Mouse (Mus musculus): Measurements from ENCODE around the gene Pld5. TPM values are rescaled to one million over a fixed set of nuclear protein-coding genes. Genes with fewer than 3 reads are reported as not detected.

Gene Pld5
- polyA plus RNA-seq, 1 experiment = 4.3 TPM

DNA sequence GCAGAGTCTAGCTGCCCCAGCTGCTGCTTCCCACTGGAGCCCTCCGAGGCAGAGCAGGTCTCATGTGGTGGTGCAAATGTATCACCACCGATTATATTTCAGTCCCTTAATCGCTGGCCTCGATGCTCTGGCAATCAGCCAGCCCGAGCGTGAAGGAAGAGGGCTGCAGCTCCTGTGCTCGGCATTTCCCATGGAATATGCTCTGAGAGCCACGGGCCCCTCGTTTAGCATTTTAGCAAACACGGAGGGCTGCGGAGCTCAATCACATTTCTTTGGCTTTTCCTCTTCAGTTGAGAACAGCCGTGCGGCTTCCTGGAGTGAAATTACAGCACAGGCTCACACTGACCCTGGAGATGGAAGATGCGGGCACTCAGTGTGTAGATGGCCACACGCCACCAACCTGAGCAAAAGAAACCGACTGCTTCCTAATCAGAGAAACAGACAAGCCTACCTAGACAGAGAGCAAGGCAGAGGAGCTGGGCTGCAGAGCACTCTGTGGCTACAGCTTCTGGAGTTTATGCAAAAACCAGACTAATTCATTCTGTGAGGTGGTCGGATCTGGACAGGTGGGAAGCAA lies 61.4 kb downstream of the Pld5 start:
- TF ChIP-seq POLR2A (IDR thresholded peaks at IDR 0.05; ENCODE audit: borderline replicate concordance, extremely low read depth, insufficient read depth, insufficient read length, poor library complexity, severe bottlenecking) (no peak), CTCF (IDR thresholded peaks at IDR 0.05; ENCODE audit: borderline replicate concordance, extremely low read depth, insufficient read depth, insufficient read length) (no peak)
- DNase-seq (ENCODE audit: low read depth) = peak; percentile 78

- no peak for DNase-seq (ENCODE audit: low read depth)
- TF ChIP-seq POLR2A (IDR thresholded peaks at IDR 0.05; ENCODE audit: borderline replicate concordance, extremely low read depth, insufficient read depth, insufficient read length, poor library complexity, severe bottlenecking) = no peak
- TF ChIP-seq CTCF (IDR thresholded peaks at IDR 0.05; ENCODE audit: borderline replicate concordance, extremely low read depth, insufficient read depth, insufficient read length) = no peak
Measured at GRCm38 (mm10) chr1:176212922-176213644, 62.0 kb downstream of the Pld5 start.

GRCm38 (mm10) chr1:176210803-176211202 lies 64.3 kb downstream of the Pld5 start:
- TF ChIP-seq POLR2A (IDR thresholded peaks at IDR 0.05; ENCODE audit: borderline replicate concordance, extremely low read depth, insufficient read depth, insufficient read length, poor library complexity, severe bottlenecking) (no peak), CTCF (IDR thresholded peaks at IDR 0.05; ENCODE audit: borderline replicate concordance, extremely low read depth, insufficient read depth, insufficient read length) (no peak)
- no peak for DNase-seq (ENCODE audit: low read depth)

- TF ChIP-seq CTCF (IDR thresholded peaks at IDR 0.05; ENCODE audit: borderline replicate concordance, extremely low read depth, insufficient read depth, insufficient read length) (no peak), POLR2A (IDR thresholded peaks at IDR 0.05; ENCODE audit: borderline replicate concordance, extremely low read depth, insufficient read depth, insufficient read length, poor library complexity, severe bottlenecking) (no peak)
Measured at GRCm38 (mm10) chr1:176208014-176208413, 67.1 kb downstream of the Pld5 start.

GRCm38 (mm10) chr1:176202360-176202759 lies 72.8 kb downstream of the Pld5 start:
- TF ChIP-seq CTCF (IDR thresholded peaks at IDR 0.05; ENCODE audit: borderline replicate concordance, extremely low read depth, insufficient read depth, insufficient read length) = no peak
- TF ChIP-seq POLR2A (IDR thresholded peaks at IDR 0.05; ENCODE audit: borderline replicate concordance, extremely low read depth, insufficient read depth, insufficient read length, poor library complexity, severe bottlenecking) = no peak
- DNase-seq (ENCODE audit: low read depth) = no peak

More at GRCm38 (mm10) chr1:176208014-176208413, 67.1 kb downstream of the Pld5 start:
- DNase-seq (ENCODE audit: low read depth) = no peak

- TF ChIP-seq CTCF (IDR thresholded peaks at IDR 0.05; ENCODE audit: borderline replicate concordance, extremely low read depth, insufficient read depth, insufficient read length) = no peak
- TF ChIP-seq POLR2A (IDR thresholded peaks at IDR 0.05; ENCODE audit: borderline replicate concordance, extremely low read depth, insufficient read depth, insufficient read length, poor library complexity, severe bottlenecking) = no peak
- DNase-seq (ENCODE audit: low read depth) = peak; percentile 63
Measured at GRCm38 (mm10) chr1:176197036-176197766, 77.9 kb downstream of the Pld5 start.

GRCm38 (mm10) chr1:176196341-176196740 lies 78.8 kb downstream of the Pld5 start:
- TF ChIP-seq CTCF (IDR thresholded peaks at IDR 0.05; ENCODE audit: borderline replicate concordance, extremely low read depth, insufficient read depth, insufficient read length) (no peak), POLR2A (IDR thresholded peaks at IDR 0.05; ENCODE audit: borderline replicate concordance, extremely low read depth, insufficient read depth, insufficient read length, poor library complexity, severe bottlenecking) (no peak)
- DNase-seq (ENCODE audit: low read depth) = no peak

GRCm38 (mm10) chr1:176194727-176195126 lies 80.4 kb downstream of the Pld5 start:
- no peak for DNase-seq (ENCODE audit: low read depth)
- TF ChIP-seq POLR2A (IDR thresholded peaks at IDR 0.05; ENCODE audit: borderline replicate concordance, extremely low read depth, insufficient read depth, insufficient read length, poor library complexity, severe bottlenecking) (no peak), CTCF (IDR thresholded peaks at IDR 0.05; ENCODE audit: borderline replicate concordance, extremely low read depth, insufficient read depth, insufficient read length) (no peak)

- TF ChIP-seq CTCF (IDR thresholded peaks at IDR 0.05; ENCODE audit: borderline replicate concordance, extremely low read depth, insufficient read depth, insufficient read length) = no peak
- no peak for TF ChIP-seq POLR2A (IDR thresholded peaks at IDR 0.05; ENCODE audit: borderline replicate concordance, extremely low read depth, insufficient read depth, insufficient read length, poor library complexity, severe bottlenecking)
Measured at GRCm38 (mm10) chr1:176183991-176184390, 91.1 kb downstream of the Pld5 start.

GRCm38 (mm10) chr1:176174971-176175370 lies 100.1 kb downstream of the Pld5 start:
- no peak for TF ChIP-seq CTCF (IDR thresholded peaks at IDR 0.05; ENCODE audit: borderline replicate concordance, extremely low read depth, insufficient read depth, insufficient read length)
- no peak for TF ChIP-seq POLR2A (IDR thresholded peaks at IDR 0.05; ENCODE audit: borderline replicate concordance, extremely low read depth, insufficient read depth, insufficient read length, poor library complexity, severe bottlenecking)

More at GRCm38 (mm10) chr1:176183991-176184390, 91.1 kb downstream of the Pld5 start:
- peak; percentile 77 for DNase-seq (ENCODE audit: low read depth)

GRCm38 (mm10) chr1:176167784-176168183 lies 107.3 kb downstream of the Pld5 start:
- no peak for TF ChIP-seq POLR2A (IDR thresholded peaks at IDR 0.05; ENCODE audit: borderline replicate concordance, extremely low read depth, insufficient read depth, insufficient read length, poor library complexity, severe bottlenecking)
- TF ChIP-seq CTCF (IDR thresholded peaks at IDR 0.05; ENCODE audit: borderline replicate concordance, extremely low read depth, insufficient read depth, insufficient read length) = no peak
- DNase-seq (ENCODE audit: low read depth) = no peak

More at GRCm38 (mm10) chr1:176174971-176175370, 100.1 kb downstream of the Pld5 start:
- no peak for DNase-seq (ENCODE audit: low read depth)

All from brain, embryonic 14.5 days (tissue).